Mouse (Mus musculus): ENCODE measurements around the gene D630045J12Rik. TPM values are rescaled to one million over a fixed set of nuclear protein-coding genes. Genes with fewer than 3 reads are reported as not detected.

Gene D630045J12Rik
- polyA plus RNA-seq, 1 experiment from 2014 or later, result 11.7 TPM

DNA sequence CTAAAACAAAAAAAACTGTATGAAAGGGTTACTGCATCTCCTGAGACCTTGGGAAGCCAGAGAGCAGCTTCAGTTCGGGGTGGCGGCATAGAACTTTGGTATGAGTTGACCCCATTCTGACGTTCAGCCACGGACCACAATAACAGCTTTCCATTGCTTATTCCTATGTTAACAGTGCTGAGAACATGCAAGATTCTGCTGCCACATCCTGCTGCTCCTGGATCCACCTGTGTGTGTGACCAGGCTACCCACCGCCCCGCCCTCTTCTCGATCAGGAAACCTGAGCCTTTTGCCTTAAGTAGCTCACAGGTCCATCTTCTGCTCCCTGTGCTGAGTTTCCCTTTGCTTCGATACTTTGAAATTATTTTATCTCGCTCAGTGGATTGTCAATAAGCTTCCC lies 147.9 kb downstream of the D630045J12Rik start:
- Histone ChIP-seq H3K4me3 (no peak overlapping the region), H3K27me3 (no peaks in the 10 kb centered on the region), H3K9ac (replicated peaks) (no peak overlapping the region), H3K9me3 (no peaks in the 10 kb centered on the region), H3K4me2 (replicated peaks) (no peak overlapping the region), H3K27ac (replicated peaks) (no peak overlapping the region), H3K4me1 (no peaks in the 10 kb centered on the region), H3K36me3 (no peaks in the 10 kb centered on the region)
- ATAC-seq (ENCODE audit: low FRiP score, low read depth), result no peak
- WGBS, result 92% methylated on average over 9 of the region's 9 CpGs

DNA sequence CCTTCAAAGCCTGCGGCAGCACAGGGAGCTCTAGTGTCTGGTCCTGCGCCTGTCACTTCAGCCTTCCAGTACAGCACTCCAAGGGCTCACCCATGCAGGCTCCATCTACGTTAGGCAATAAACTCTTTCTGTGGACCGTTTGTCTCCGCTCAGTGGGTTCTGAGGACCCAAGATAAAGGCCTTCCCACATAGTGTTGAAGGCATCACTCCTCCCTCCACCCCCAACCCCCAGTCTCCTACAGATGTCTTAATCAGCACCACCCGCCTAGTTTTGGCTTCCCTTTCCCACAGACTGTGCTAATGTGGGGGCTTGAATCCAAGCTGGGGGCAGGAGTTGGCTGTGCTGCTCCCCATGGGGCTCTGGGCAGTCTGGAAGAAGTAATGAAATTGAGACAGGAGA lies 150.0 kb downstream of the D630045J12Rik start:
- Histone ChIP-seq H3K4me3 (no peak overlapping the region), H3K9ac (replicated peaks) (no peak overlapping the region), H3K4me2 (replicated peaks) (no peak overlapping the region), H3K27ac (replicated peaks) (no peak overlapping the region), H3K36me3 (no peaks in the 10 kb centered on the region), H3K4me1 (no peaks in the 10 kb centered on the region), H3K9me3 (no peaks in the 10 kb centered on the region), H3K27me3 (no peaks in the 10 kb centered on the region)
- ATAC-seq (ENCODE audit: low FRiP score, low read depth), result no peak
- WGBS, result 60% methylated on average over 6 of the region's 6 CpGs

DNA sequence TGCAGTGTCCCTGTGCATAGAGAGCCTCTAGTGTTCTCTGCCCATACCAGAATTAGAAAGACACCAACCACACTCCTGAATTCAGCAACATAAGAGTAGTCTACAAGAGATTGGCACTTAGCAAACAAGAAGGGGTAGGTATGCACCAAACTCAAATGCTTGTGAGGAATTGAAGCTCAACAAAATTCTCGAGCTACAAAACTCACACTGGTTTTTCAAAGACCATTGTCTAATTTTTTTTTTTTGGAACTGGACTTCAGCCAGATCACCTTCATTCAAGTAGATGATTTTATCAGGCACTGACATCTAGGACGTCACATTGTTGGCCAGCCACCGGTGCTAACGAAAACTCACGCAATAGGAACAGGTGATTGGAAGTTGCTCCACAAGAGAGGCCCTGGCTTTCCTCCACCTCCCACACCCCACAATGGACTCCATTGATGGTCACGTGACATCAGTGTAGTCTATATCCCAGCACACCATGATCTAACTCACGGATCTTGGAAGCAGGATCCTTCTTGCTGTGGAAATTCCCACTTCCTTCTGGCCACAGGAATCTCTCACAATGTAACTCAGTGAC lies 151.5 kb downstream of the D630045J12Rik start:
- H3K27ac ChIP-seq (replicated peaks), result no peak overlapping the region
- H3K4me1 ChIP-seq, result no peaks in the 10 kb centered on the region
- H3K27me3 ChIP-seq, result no peaks in the 10 kb centered on the region
- ATAC-seq (ENCODE audit: low FRiP score, low read depth), result no peak
- H3K9me3 ChIP-seq, result no peaks in the 10 kb centered on the region
- H3K4me2 ChIP-seq (replicated peaks), result no peak overlapping the region
- no peak overlapping the region for H3K9ac ChIP-seq (replicated peaks)
- H3K4me3 ChIP-seq, result no peak overlapping the region
- 91% methylated on average over 7 of the region's 7 CpGs for WGBS
- H3K36me3 ChIP-seq, result no peaks in the 10 kb centered on the region

DNA sequence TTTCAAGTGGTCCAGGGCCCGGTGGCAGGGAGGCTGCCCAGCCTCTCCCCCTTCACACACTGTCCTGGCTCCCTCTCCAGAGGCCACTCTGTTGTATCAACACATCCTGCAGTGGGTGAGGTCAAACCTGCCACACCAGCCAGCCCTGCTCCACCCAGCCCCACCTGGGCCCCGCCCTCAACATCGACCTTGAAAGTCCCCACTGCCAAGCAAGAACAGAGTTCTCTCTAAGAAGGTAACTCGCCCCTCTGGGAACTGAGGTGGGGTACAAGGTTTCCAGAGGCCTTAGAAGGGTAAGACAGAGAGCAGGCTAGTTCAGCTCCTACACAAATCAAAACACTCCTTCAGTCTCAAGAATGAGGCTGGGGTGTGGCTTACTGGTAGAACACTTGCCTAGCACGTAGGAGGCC lies 156.8 kb downstream of the D630045J12Rik start:
- ATAC-seq (ENCODE audit: low FRiP score, low read depth), result no peak
- Histone ChIP-seq H3K4me1 (no peaks in the 10 kb centered on the region), H3K9me3 (no peaks in the 10 kb centered on the region), H3K9ac (replicated peaks) (no peak overlapping the region), H3K4me3 (no peak overlapping the region), H3K4me2 (replicated peaks) (no peak overlapping the region), H3K27ac (replicated peaks) (no peak overlapping the region), H3K27me3 (no peaks in the 10 kb centered on the region), H3K36me3 (no peaks in the 10 kb centered on the region)
- 75% methylated on average over 5 of the region's 5 CpGs for WGBS

DNA sequence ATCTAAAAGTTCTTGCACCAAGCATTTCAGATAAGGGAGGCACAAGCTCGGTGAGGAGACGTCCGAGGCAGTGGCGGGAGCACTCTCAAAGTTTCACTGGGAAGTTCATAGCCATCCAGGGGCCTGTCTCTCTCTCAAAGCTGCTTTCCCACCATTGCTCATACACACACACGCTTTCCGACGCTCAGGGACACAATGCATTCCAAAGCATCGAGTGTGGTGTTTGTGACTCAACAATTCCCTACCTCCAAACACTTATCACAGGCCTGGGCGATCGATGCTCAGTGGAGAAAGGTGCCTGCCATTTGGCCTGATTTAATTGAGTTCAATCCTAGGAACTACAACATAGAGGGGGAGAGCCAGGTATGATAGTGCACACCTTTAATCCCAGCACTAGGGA lies 159.1 kb downstream of the D630045J12Rik start:
- Histone ChIP-seq H3K27ac (replicated peaks) (no peak overlapping the region), H3K4me2 (replicated peaks) (no peak overlapping the region), H3K4me3 (no peak overlapping the region), H3K36me3 (no peaks in the 10 kb centered on the region), H3K27me3 (no peaks in the 10 kb centered on the region), H3K9ac (replicated peaks) (no peak overlapping the region), H3K4me1 (no peaks in the 10 kb centered on the region), H3K9me3 (no peaks in the 10 kb centered on the region)
- 94% methylated on average over 10 of the region's 10 CpGs for WGBS
- no peak for ATAC-seq (ENCODE audit: low FRiP score, low read depth)

DNA sequence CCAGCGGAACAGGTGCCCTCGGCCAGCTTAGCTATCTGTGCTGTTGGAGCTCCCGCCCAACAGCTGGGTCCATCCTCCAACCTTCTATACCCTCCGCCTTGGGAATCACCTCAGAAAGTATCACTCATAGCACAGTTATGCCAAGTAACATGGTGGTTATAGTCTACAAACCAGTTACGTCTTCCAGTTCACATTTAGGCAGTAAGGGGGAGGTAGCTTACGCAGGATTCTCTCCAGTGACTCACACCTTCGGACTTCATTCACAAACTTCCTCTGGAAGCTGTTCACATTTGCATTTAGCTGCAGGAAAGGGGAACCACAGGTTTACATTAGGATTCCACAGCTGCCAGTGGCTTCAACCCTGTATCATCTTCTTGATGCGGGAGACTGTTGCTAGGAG lies 161.3 kb downstream of the D630045J12Rik start:
- no peak overlapping the region for H3K4me2 ChIP-seq (replicated peaks)
- no peaks in the 10 kb centered on the region for H3K27me3 ChIP-seq
- H3K27ac ChIP-seq (replicated peaks), result no peak overlapping the region
- H3K4me3 ChIP-seq, result no peak overlapping the region
- H3K36me3 ChIP-seq, result no peaks in the 10 kb centered on the region
- no peaks in the 10 kb centered on the region for H3K9me3 ChIP-seq
- 92% methylated on average over 8 of the region's 8 CpGs for WGBS
- no peaks in the 10 kb centered on the region for H3K4me1 ChIP-seq
- ATAC-seq (ENCODE audit: low FRiP score, low read depth), result no peak
- no peak overlapping the region for H3K9ac ChIP-seq (replicated peaks)

DNA sequence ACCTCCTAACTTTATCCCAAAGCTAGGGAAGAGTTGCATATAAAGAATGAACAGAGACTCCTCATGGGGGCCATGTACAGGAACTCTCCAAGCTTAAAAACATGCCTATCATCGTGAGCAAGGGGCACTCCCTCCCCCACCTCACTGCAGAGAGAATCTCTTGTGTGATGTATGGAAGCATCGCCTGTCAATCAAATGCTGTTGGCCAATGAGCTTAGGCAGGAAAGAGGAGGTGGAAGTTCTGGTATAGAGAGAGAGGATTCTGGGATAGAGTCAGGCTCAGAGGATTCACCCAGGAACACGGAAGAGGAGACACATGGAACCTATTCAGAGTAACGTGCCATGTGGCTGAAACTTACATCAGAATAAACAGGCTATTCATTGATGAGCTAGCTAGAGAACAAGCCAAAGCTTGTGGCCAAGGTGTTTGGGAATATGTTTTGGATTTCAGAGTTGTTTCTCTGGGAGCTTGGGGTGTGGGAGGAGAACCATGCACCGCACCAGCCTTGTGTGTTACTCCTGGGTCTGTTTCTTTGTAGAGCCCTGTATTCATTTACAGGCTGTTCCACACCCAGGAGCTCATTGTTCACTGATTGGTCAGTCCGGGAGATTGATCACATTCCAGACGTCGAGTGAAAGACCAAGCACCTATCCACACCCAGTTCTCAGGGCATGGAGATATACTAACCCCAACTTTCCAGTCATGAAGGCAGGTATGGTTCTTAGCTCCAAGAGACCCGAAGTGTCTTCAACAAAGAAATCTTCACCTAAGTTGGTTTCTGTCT lies 166.4 kb downstream of the D630045J12Rik start:
- Histone ChIP-seq H3K4me2 (replicated peaks) (no peak overlapping the region), H3K9ac (replicated peaks) (no peak overlapping the region), H3K27ac (replicated peaks) (no peak overlapping the region), H3K4me3 (no peak overlapping the region), H3K36me3 (no peaks in the 10 kb centered on the region), H3K9me3 (no peaks in the 10 kb centered on the region), H3K4me1 (no peaks in the 10 kb centered on the region), H3K27me3 (no peaks in the 10 kb centered on the region)
- ATAC-seq (ENCODE audit: low FRiP score, low read depth), result no peak
- WGBS, result 84% methylated on average over 9 of the region's 9 CpGs

DNA sequence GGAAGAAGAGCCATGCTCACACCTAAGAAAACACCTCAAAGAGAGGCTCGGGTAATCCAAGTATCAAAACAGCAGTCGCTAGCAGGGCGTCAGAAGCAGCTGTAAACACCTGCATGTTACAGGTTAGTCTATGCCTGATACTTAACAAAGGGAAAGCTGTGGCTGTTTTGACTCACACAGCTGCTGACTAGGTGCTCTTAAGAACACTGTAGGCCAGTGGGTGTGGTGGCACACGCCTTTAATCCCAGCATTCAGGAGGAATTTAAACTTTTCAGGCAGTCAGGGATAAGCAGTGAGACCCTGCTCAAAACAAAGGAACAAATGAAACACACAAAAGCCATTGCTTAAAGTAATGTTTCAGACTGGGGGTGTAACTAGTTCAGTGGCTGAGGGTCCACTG lies 170.6 kb downstream of the D630045J12Rik start:
- Histone ChIP-seq H3K4me2 (replicated peaks) (no peak overlapping the region), H3K4me3 (no peak overlapping the region), H3K36me3 (no peaks in the 10 kb centered on the region), H3K9me3 (no peaks in the 10 kb centered on the region), H3K27ac (replicated peaks) (no peak overlapping the region), H3K9ac (replicated peaks) (no peak overlapping the region), H3K27me3 (no peaks in the 10 kb centered on the region), H3K4me1 (no peaks in the 10 kb centered on the region)
- ATAC-seq (ENCODE audit: low FRiP score, low read depth), result no peak
- WGBS, result 31% methylated on average over 4 of the region's 4 CpGs

DNA sequence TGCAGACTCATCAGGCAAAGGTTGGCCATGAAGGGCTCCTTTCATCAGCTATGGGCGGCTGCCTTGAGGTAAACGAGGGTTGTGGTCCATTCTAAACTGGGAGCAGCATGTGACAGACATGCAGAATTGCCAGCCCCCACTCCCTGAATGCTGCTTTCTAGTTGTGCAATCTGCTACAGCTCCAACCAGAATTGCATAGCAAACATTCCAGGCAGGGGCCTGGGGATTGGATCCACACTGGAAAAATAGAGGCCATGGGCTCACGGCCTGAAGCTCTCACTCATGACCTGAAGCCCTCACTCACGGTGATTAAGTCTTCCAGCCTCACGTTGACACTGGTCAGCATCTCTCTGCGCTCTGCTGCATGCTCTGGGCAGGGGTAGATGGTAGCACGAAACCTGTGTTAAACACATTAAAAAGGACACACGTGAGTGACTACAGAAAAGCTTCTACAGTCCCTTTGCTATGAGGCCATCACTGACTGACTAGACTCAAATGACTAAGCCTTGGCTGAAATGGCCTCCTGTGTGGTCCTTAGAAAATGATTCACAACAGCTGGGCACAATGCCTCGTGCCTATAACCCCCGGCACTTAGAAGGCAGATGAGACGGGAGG lies 172.0 kb downstream of the D630045J12Rik start:
- H3K4me1 ChIP-seq, result no peaks in the 10 kb centered on the region
- H3K4me3 ChIP-seq, result no peak overlapping the region
- H3K27ac ChIP-seq (replicated peaks), result no peak overlapping the region
- 56% methylated on average over 11 of the region's 11 CpGs for WGBS
- no peaks in the 10 kb centered on the region for H3K36me3 ChIP-seq
- no peak overlapping the region for H3K9ac ChIP-seq (replicated peaks)
- H3K9me3 ChIP-seq, result no peaks in the 10 kb centered on the region
- H3K4me2 ChIP-seq (replicated peaks), result no peak overlapping the region
- H3K27me3 ChIP-seq, result no peaks in the 10 kb centered on the region
- no peak for ATAC-seq (ENCODE audit: low FRiP score, low read depth)

DNA sequence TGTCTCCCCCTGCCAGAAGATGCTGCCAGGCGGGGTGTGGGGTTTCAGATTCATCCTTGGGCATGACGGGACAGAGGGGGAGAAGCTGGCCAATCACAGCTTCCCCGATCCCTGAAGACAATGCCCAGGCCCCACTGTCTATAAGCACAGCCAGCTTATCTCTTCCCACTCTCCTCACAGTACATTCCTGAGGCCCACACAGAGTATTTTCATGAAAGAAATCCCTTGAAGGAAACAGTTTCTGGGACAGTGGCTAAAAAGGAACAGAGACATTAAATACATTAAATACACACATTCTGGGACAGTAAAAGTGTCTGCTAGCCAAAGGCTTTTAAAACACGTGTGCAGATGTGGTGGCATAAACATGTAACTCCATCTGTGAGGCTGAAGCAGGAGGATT lies 173.4 kb downstream of the D630045J12Rik start:
- Histone ChIP-seq H3K4me2 (replicated peaks) (no peak overlapping the region), H3K9ac (replicated peaks) (no peak overlapping the region), H3K27ac (replicated peaks) (no peak overlapping the region), H3K36me3 (no peaks in the 10 kb centered on the region), H3K4me3 (no peak overlapping the region), H3K4me1 (no peaks in the 10 kb centered on the region), H3K27me3 (no peaks in the 10 kb centered on the region), H3K9me3 (no peaks in the 10 kb centered on the region)
- ATAC-seq (ENCODE audit: low FRiP score, low read depth), result no peak
- WGBS, result 85% methylated on average over 4 of the region's 4 CpGs

DNA sequence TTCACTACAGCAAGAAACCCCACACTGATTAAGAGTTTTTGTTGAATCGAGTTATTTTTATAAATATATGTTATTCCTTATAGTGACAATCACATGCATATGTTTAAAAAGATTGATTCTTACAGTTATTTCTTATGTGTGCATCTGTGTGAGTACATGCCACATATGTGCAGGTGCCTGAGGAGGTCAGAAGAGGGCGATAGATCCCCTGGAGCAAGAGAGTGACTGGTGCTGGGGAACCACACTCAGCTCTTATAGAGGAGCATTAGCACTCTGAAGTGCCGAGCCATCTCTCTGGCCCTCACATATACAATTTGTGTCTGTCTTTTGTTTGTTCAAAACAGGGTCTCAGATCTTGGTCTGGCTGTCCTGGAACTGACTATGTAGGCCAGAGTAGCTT lies 180.2 kb downstream of the D630045J12Rik start:
- no peak for ATAC-seq (ENCODE audit: low FRiP score, low read depth)
- H3K27ac ChIP-seq (replicated peaks), result no peak overlapping the region
- WGBS, result 82% methylated on average over 3 of the region's 3 CpGs
- H3K4me3 ChIP-seq, result no peak overlapping the region
- no peaks in the 10 kb centered on the region; the same call in 1 of the 2 replicates for H3K9me3 ChIP-seq
- no peaks in the 10 kb centered on the region for H3K27me3 ChIP-seq
- H3K9ac ChIP-seq (replicated peaks), result no peak overlapping the region
- no peaks in the 10 kb centered on the region for H3K36me3 ChIP-seq
- H3K4me2 ChIP-seq (replicated peaks), result no peak overlapping the region
- H3K4me1 ChIP-seq, result no peaks in the 10 kb centered on the region

Measured in midbrain, embryonic 12.5 days (tissue).